Comparison of ENCODE assay signal across 19 mouse cellular contexts in genomic region chr9:65049422-65049821, GRCm38 (mm10).
"Had no signal": no experiment of that assay in that cellular context is flagged by ENCODE, and none has a peak within 500 bp of the region (broad histone marks: within the 10 kb centered on the region; RNA-seq: fewer than 3 reads in every experiment).

No protein-coding gene starts in this region.

- H3K4me3 ChIP-seq: heart, embryonic 10.5 days; heart, embryonic 12.5 days; hindbrain, embryonic 13.5 days; hindbrain, embryonic 15.5 days; kidney, embryonic 15.5 days; limb, embryonic 13.5 days; limb, embryonic 15.5 days; liver, embryonic 12.5 days had no signal

- H3K4me2 ChIP-seq: heart, embryonic 12.5 days; hindbrain, embryonic 13.5 days; hindbrain, embryonic 15.5 days; kidney, embryonic 15.5 days; limb, embryonic 13.5 days; limb, embryonic 15.5 days; liver, embryonic 12.5 days had no signal

- DNase-seq: gastrocnemius, postnatal 25 days; heart, adult 18-20 months; heart, postnatal 10 days; kidney, adult 11 months; kidney, adult 2 months; kidney, adult 9 months; kidney, postnatal 14 days; kidney, postnatal 36 days; layer of hippocampus, adult 9-11 months; layer of hippocampus, postnatal 36 days; left cerebral cortex, postnatal 4 days had no signal

- H3K27me3 ChIP-seq: heart, embryonic 12.5 days; hindbrain, embryonic 13.5 days; hindbrain, embryonic 15.5 days; kidney, embryonic 15.5 days; limb, embryonic 13.5 days; limb, embryonic 15.5 days; liver, embryonic 12.5 days had no signal
